Mouse (Mus musculus): ENCODE measurements around the gene Ifnar2. TPM values are rescaled to one million over a fixed set of nuclear protein-coding genes. Genes with fewer than 3 reads are reported as not detected.

Gene Ifnar2
- polyA plus RNA-seq, 1 experiment: 4.7 TPM

- Histone ChIP-seq H3K36me3 (ENCODE audit: control insufficient read depth, insufficient read depth, low read length) (no peaks in the 10 kb centered on the region), H3K4me3 (ENCODE audit: control insufficient read depth, low read depth, low read length) (no peak overlapping the region), H3K27ac (ENCODE audit: control insufficient read depth, insufficient read depth, low read depth, low read length) (no peak overlapping the region), H3K27me3 (ENCODE audit: control insufficient read depth, insufficient read depth, low read length) (no peaks in the 10 kb centered on the region), H3K4me1 (ENCODE audit: control insufficient read depth, insufficient read depth, low read length) (no peaks in the 10 kb centered on the region)
- no peak for TF ChIP-seq CTCF (IDR thresholded peaks at IDR 0.05; ENCODE audit: control insufficient read depth, insufficient read depth, insufficient replicate concordance, low read depth, low read length)
- no peak for TF ChIP-seq POLR2A (IDR thresholded peaks at IDR 0.05; ENCODE audit: control insufficient read depth, low read depth, low read length)
These were observed 35.8 kb upstream of the Ifnar2 start for GRCm38 (mm10) chr16:91336753-91337152.

GRCm38 (mm10) chr16:91337480-91337879 is 35.1 kb upstream of the Ifnar2 start:
- Histone ChIP-seq H3K4me3 (ENCODE audit: control insufficient read depth, low read depth, low read length) (no peak overlapping the region), H3K36me3 (ENCODE audit: control insufficient read depth, insufficient read depth, low read length) (no peaks in the 10 kb centered on the region), H3K4me1 (ENCODE audit: control insufficient read depth, insufficient read depth, low read length) (no peaks in the 10 kb centered on the region), H3K27ac (ENCODE audit: control insufficient read depth, insufficient read depth, low read depth, low read length) (no peak overlapping the region), H3K27me3 (ENCODE audit: control insufficient read depth, insufficient read depth, low read length) (no peaks in the 10 kb centered on the region)
- TF ChIP-seq CTCF (IDR thresholded peaks at IDR 0.05; ENCODE audit: control insufficient read depth, insufficient read depth, insufficient replicate concordance, low read depth, low read length): no peak
- TF ChIP-seq POLR2A (IDR thresholded peaks at IDR 0.05; ENCODE audit: control insufficient read depth, low read depth, low read length): no peak

DNA sequence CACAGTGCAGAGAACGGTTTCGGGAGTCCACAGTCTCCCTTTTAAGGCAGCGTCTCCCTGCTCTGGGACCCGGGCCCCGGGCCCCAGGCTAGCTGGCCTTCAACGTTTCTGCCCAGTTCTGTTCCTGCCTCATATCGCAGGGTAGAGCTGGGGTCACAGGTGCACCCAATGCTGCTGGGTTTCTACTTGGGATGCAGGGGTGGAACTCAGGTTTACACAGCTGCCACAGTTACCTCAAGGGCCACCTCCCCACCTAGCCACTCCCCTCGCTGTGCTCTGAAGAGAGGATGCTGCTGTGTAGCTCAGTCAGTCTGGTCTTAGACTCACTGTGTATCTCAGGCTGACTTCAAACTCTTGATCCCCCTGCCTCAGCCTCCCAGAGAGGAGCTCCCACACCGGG is 26.1 kb upstream of the Ifnar2 start:
- Histone ChIP-seq H3K36me3 (ENCODE audit: control insufficient read depth, insufficient read depth, low read length) (no peaks in the 10 kb centered on the region), H3K27me3 (ENCODE audit: control insufficient read depth, insufficient read depth, low read length) (no peaks in the 10 kb centered on the region), H3K4me1 (ENCODE audit: control insufficient read depth, insufficient read depth, low read length) (no peaks in the 10 kb centered on the region; the same call in 1 of the 2 replicates), H3K4me3 (ENCODE audit: control insufficient read depth, low read depth, low read length) (no peak overlapping the region), H3K27ac (ENCODE audit: control insufficient read depth, insufficient read depth, low read depth, low read length) (no peak overlapping the region)
- TF ChIP-seq POLR2A (IDR thresholded peaks at IDR 0.05; ENCODE audit: control insufficient read depth, low read depth, low read length) (no peak), CTCF (IDR thresholded peaks at IDR 0.05; ENCODE audit: control insufficient read depth, insufficient read depth, insufficient replicate concordance, low read depth, low read length) (no peak)

DNA sequence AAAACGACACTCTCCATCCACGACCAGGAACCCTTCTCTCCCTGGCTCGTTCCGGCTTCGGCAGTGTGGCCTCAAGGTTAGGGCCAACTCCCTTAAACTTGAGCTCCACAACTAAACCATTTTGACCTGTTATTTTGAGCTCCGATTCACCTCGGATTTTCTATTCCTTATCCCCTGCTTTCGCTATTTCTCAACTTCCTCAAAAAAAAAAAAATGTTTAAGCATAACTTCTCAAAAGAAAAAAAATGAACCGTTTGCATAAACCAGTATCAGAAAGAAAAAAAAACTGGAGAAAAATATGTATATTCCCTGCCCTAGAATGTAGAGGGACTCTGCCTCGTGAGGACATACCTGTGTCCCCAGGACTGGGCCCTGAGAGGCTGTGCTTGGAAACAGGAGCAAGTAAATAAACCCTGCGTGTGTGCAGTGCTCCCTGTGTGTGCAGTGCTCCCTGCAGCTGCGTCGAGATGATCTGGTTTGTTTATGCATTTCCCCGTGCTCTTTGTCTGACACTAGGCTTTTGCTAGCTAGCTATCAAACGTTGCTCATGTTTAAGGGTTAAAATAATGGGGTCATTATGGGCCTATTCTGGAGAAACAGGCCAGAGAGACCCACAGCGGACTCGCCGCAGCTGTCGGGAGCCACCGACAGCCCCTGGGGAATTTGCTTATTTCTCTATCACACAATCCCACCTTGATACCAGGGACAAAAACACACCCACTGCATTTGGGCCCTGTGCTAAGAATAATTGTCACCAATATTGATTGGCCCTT is 24.9 kb upstream of the Ifnar2 start:
- H3K36me3 ChIP-seq (ENCODE audit: control insufficient read depth, insufficient read depth, low read length): no peaks in the 10 kb centered on the region
- peaks cover 2% of the 10 kb centered on the region; the same call in 1 of the 2 replicates for H3K4me1 ChIP-seq (ENCODE audit: control insufficient read depth, insufficient read depth, low read length)
- H3K4me3 ChIP-seq (ENCODE audit: control insufficient read depth, low read depth, low read length): no peak overlapping the region
- TF ChIP-seq CTCF (IDR thresholded peaks at IDR 0.05; ENCODE audit: control insufficient read depth, insufficient read depth, insufficient replicate concordance, low read depth, low read length) (no peak), POLR2A (IDR thresholded peaks at IDR 0.05; ENCODE audit: control insufficient read depth, low read depth, low read length) (no peak)
- no peak overlapping the region for H3K27ac ChIP-seq (ENCODE audit: control insufficient read depth, insufficient read depth, low read depth, low read length)
- no peaks in the 10 kb centered on the region for H3K27me3 ChIP-seq (ENCODE audit: control insufficient read depth, insufficient read depth, low read length)

DNA sequence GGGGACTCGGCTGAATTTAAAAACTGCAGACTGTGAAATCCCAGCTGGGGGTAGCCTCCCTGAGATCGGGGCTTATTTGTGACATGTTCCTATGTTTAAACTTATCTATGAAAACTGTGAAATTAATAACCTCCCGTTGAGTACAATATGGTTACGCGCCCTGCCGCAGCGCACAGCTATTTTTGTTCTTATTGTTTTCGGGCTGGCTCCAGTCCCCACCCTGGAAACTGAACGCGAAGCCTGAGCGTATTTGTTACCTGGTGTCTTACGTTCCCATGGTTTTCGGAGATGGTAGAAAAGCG is 24.4 kb upstream of the Ifnar2 start:
- no peak overlapping the region for H3K4me3 ChIP-seq (ENCODE audit: control insufficient read depth, low read depth, low read length)
- H3K27ac ChIP-seq (ENCODE audit: control insufficient read depth, insufficient read depth, low read depth, low read length): no peak overlapping the region
- TF ChIP-seq POLR2A (IDR thresholded peaks at IDR 0.05; ENCODE audit: control insufficient read depth, low read depth, low read length): no peak
- no peak for TF ChIP-seq CTCF (IDR thresholded peaks at IDR 0.05; ENCODE audit: control insufficient read depth, insufficient read depth, insufficient replicate concordance, low read depth, low read length)
- H3K4me1 ChIP-seq (ENCODE audit: control insufficient read depth, insufficient read depth, low read length): peaks cover 2% of the 10 kb centered on the region; the same call in 1 of the 2 replicates
- H3K36me3 ChIP-seq (ENCODE audit: control insufficient read depth, insufficient read depth, low read length): no peaks in the 10 kb centered on the region
- no peaks in the 10 kb centered on the region for H3K27me3 ChIP-seq (ENCODE audit: control insufficient read depth, insufficient read depth, low read length)

- H3K27ac ChIP-seq (ENCODE audit: control insufficient read depth, insufficient read depth, low read depth, low read length): no peak overlapping the region
- peaks cover 2% of the 10 kb centered on the region; the same call in 1 of the 2 replicates for H3K4me1 ChIP-seq (ENCODE audit: control insufficient read depth, insufficient read depth, low read length)
- H3K27me3 ChIP-seq (ENCODE audit: control insufficient read depth, insufficient read depth, low read length): no peaks in the 10 kb centered on the region
- TF ChIP-seq CTCF (IDR thresholded peaks at IDR 0.05; ENCODE audit: control insufficient read depth, insufficient read depth, insufficient replicate concordance, low read depth, low read length) (no peak), POLR2A (IDR thresholded peaks at IDR 0.05; ENCODE audit: control insufficient read depth, low read depth, low read length) (no peak)
- H3K36me3 ChIP-seq (ENCODE audit: control insufficient read depth, insufficient read depth, low read length): no peaks in the 10 kb centered on the region
- no peak overlapping the region for H3K4me3 ChIP-seq (ENCODE audit: control insufficient read depth, low read depth, low read length)
These were observed 23.8 kb upstream of the Ifnar2 start for GRCm38 (mm10) chr16:91348588-91349330.

GRCm38 (mm10) chr16:91352084-91352562 is 20.5 kb upstream of the Ifnar2 start:
- no peaks in the 10 kb centered on the region for H3K36me3 ChIP-seq (ENCODE audit: control insufficient read depth, insufficient read depth, low read length)
- no peaks in the 10 kb centered on the region for H3K27me3 ChIP-seq (ENCODE audit: control insufficient read depth, insufficient read depth, low read length)
- peaks cover 2% of the 10 kb centered on the region; the same call in 1 of the 2 replicates for H3K4me1 ChIP-seq (ENCODE audit: control insufficient read depth, insufficient read depth, low read length)
- TF ChIP-seq CTCF (IDR thresholded peaks at IDR 0.05; ENCODE audit: control insufficient read depth, insufficient read depth, insufficient replicate concordance, low read depth, low read length) (peak; percentile 54; the same call in 1 of the 2 replicates), POLR2A (IDR thresholded peaks at IDR 0.05; ENCODE audit: control insufficient read depth, low read depth, low read length) (no peak)
- H3K27ac ChIP-seq (ENCODE audit: control insufficient read depth, insufficient read depth, low read depth, low read length): no peak overlapping the region
- H3K4me3 ChIP-seq (ENCODE audit: control insufficient read depth, low read depth, low read length): no peak overlapping the region

All from testis, adult 2 months (tissue).